ENCODE assay signal across 9 mouse cellular contexts in the genomic region with DNA sequence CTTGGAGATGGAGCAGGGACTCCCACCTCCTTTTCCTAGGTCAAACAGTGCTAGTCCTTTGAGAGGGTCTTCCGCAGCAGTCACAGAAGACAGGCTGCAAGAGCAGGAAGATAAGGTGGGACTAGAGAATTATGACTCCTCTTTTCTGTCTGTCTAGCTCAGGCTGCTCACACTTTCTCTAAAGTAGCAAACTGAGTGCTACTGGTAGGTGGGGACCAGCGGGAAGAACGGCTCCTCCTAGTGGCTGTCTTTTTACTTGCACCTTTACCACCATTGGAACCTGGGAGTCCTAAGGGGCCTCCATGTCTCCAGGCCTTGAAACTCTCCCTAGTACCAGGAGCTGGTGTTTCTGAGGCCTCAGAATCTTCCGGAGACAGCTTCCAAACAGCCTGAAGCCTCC. TPM values are rescaled to one million over a fixed set of nuclear protein-coding genes. Genes with fewer than 3 reads are reported as not detected.
A peak's percentile ranks its signal among the peaks of the same experiment; 100 is the strongest.
DNase-seq lines count a peak whose midpoint lies in the region; ATAC-seq lines count a peak whose summit lies in the region.
"Had no signal": no experiment of that assay in that cellular context is flagged by ENCODE, and none has a peak within 500 bp of the region (broad histone marks: within the 10 kb centered on the region; RNA-seq: fewer than 3 reads in every experiment).

No protein-coding gene starts in this region.

- 0 out of 2 replicates have a peak, but pooled peaks cover 3% of the 10 kb centered on the region for H3K4me1 ChIP-seq in midbrain, embryonic 14.5 days (ENCODE audit: control insufficient read depth, insufficient read depth, low read length)
- H3K4me1 ChIP-seq in midbrain, embryonic 13.5 days (replicated peaks), result peaks cover 3% of the 10 kb centered on the region
- peaks cover 27% of the 10 kb centered on the region for H3K4me1 ChIP-seq in intestine, embryonic 16.5 days (ENCODE audit: control insufficient read depth, insufficient read depth, low read length)
- H3K4me1 ChIP-seq in stomach, embryonic 16.5 days (ENCODE audit: control insufficient read depth, insufficient read depth, low read length), result peaks cover 40% of the 10 kb centered on the region

- 29% methylated on average over 4 of the region's 4 CpGs for WGBS in midbrain, embryonic 14.5 days
- 21% methylated on average over 4 of the region's 4 CpGs for WGBS in midbrain, embryonic 13.5 days
- 25% methylated on average over 4 of the region's 4 CpGs for whole genome bisulfite sequencing in intestine, embryonic 16.5 days
- 16% methylated on average over 4 of the region's 4 CpGs for WGBS in stomach, embryonic 16.5 days

- DNase-seq in midbrain, embryonic 14.5 days, result peak; percentile 83
- peak; percentile 63 for DNase-seq in c-Kit-positive CD71-negative TER-119-negative erythroid progenitor cells, embryonic 14.5 days (ENCODE audit: low read depth)
- DNase-seq in fibroblast of lung, adult 2 months (ENCODE audit: low read depth), result peak; percentile 60
- peak; percentile 77 to 86 for DNase-seq in left cerebral cortex, postnatal 14 days (ENCODE audit: low spot score in 2 of 2)

- H3K4me2 ChIP-seq in midbrain, embryonic 14.5 days (ENCODE audit: low read length), result no peak overlapping the region
- H3K4me2 ChIP-seq in midbrain, embryonic 13.5 days (replicated peaks), result no peak overlapping the region
- H3K4me2 ChIP-seq in intestine, embryonic 16.5 days (ENCODE audit: low read depth, low read length), result no peak overlapping the region
- H3K4me2 ChIP-seq in stomach, embryonic 16.5 days (ENCODE audit: low read depth, low read length), result 0 out of 2 replicates have a peak overlapping the region, but pooled peaks have one; percentile 14

- no peaks in the 10 kb centered on the region for H3K9me3 ChIP-seq in midbrain, embryonic 14.5 days (ENCODE audit: control insufficient read depth, low read length)
- no peaks in the 10 kb centered on the region for H3K9me3 ChIP-seq in midbrain, embryonic 13.5 days
- H3K9me3 ChIP-seq in intestine, embryonic 16.5 days (ENCODE audit: control insufficient read depth, low read length), result no peaks in the 10 kb centered on the region
- no peaks in the 10 kb centered on the region for H3K9me3 ChIP-seq in stomach, embryonic 16.5 days (replicated peaks; ENCODE audit: control insufficient read depth, low read length)

- no peaks in the 10 kb centered on the region for H3K36me3 ChIP-seq in midbrain, embryonic 14.5 days (ENCODE audit: control insufficient read depth, insufficient read depth, low read length)
- no peaks in the 10 kb centered on the region for H3K36me3 ChIP-seq in midbrain, embryonic 13.5 days
- H3K36me3 ChIP-seq in intestine, embryonic 16.5 days (ENCODE audit: control insufficient read depth, insufficient read depth, low read length), result no peaks in the 10 kb centered on the region
- H3K36me3 ChIP-seq in stomach, embryonic 16.5 days (ENCODE audit: control insufficient read depth, insufficient read depth, low read length), result no peaks in the 10 kb centered on the region

- no peak overlapping the region for H3K9ac ChIP-seq in midbrain, embryonic 14.5 days (replicated peaks; ENCODE audit: low read length)
- no peak overlapping the region for H3K9ac ChIP-seq in midbrain, embryonic 13.5 days (replicated peaks)
- 0 out of 2 replicates have a peak overlapping the region, but pooled peaks have one; percentile 40 for H3K9ac ChIP-seq in intestine, embryonic 16.5 days (ENCODE audit: low read depth, low read length)
- peak overlapping the region; percentile 54 for H3K9ac ChIP-seq in stomach, embryonic 16.5 days (ENCODE audit: low read length)

- H3K27ac ChIP-seq in midbrain, embryonic 14.5 days (replicated peaks; ENCODE audit: low read depth, low read length), result no peak overlapping the region
- H3K27ac ChIP-seq in midbrain, embryonic 13.5 days, result no peak overlapping the region
- H3K27ac ChIP-seq in intestine, embryonic 16.5 days (ENCODE audit: low read length), result peak overlapping the region; percentile 43; the same call in 1 of the 2 replicates
- H3K27ac ChIP-seq in stomach, embryonic 16.5 days (ENCODE audit: low read length), result peak overlapping the region; percentile 85

- intact Hi-C loops in left cerebral cortex, postnatal 14 days (cut with DNase I), result loop anchor here (1.0 kb wide), 1 partner anchor 101 kb away; no protein-coding TSS in a partner anchor

- no peak for ATAC-seq in midbrain, embryonic 14.5 days (ENCODE audit: low FRiP score, low TSS enrichment)
- ATAC-seq in midbrain, embryonic 13.5 days, result no peak
- ATAC-seq in intestine, embryonic 16.5 days, result peak; percentile 37; the same call in 1 of the 2 replicates
- ATAC-seq in megakaryocyte progenitor cell, adult 5-6 weeks (replicated peaks; ENCODE audit: poor library complexity), result peak; percentile 77
- no peak for ATAC-seq in stomach, embryonic 16.5 days (ENCODE audit: insufficient read depth, low FRiP score)

- H3K27me3 ChIP-seq in midbrain, embryonic 14.5 days (ENCODE audit: control insufficient read depth, insufficient read depth, low read length), result no peaks in the 10 kb centered on the region
- H3K27me3 ChIP-seq in midbrain, embryonic 13.5 days, result no peaks in the 10 kb centered on the region
- H3K27me3 ChIP-seq in intestine, embryonic 16.5 days (replicated peaks; ENCODE audit: control insufficient read depth, insufficient read depth, low read length), result no peaks in the 10 kb centered on the region
- H3K27me3 ChIP-seq in stomach, embryonic 16.5 days (ENCODE audit: control insufficient read depth, insufficient read depth, low read length), result no peaks in the 10 kb centered on the region

- H3K4me3 ChIP-seq in midbrain, embryonic 14.5 days (replicated peaks; ENCODE audit: low read depth, low read length), result no peak overlapping the region
- H3K4me3 ChIP-seq in midbrain, embryonic 13.5 days (replicated peaks), result no peak overlapping the region
- H3K4me3 ChIP-seq in intestine, embryonic 16.5 days (ENCODE audit: low read length), result no peak overlapping the region
- peak overlapping the region; percentile 9; the same call in 1 of the 2 replicates for H3K4me3 ChIP-seq in stomach, embryonic 16.5 days (replicated peaks; ENCODE audit: low read length)
- H3K4me3 ChIP-seq: erythroblast, embryonic 14.5 days had no signal

RNA-seq across cellular contexts. Expression of gene Syt8, which starts 0.9 kb away (rescaled TPM):
- not detected in 2 replicates for polyA plus RNA-seq in midbrain, embryonic 14.5 days (2014; fragmentation: Nextera tagmentation; extraction: Ambion mirVana)
- polyA plus RNA-seq in midbrain, embryonic 13.5 days (2015; fragmentation: Nextera tagmentation; extraction: Ambion mirVana), result not detected in 2 replicates
- polyA plus RNA-seq in intestine, embryonic 16.5 days (2015; fragmentation: Nextera tagmentation; extraction: Ambion mirVana), result 8.8 and 10.4 TPM in 2 replicates
- total RNA-seq in left cerebral cortex, postnatal 14 days (2021), result under 1 TPM in 1 of 2 experiments, not detected in 1; 0.44 TPM
- not detected in 2 replicates for total RNA-seq in megakaryocyte progenitor cell, adult 5-6 weeks (2015)
- total RNA-seq in megakaryocyte progenitor cell, adult 5-6 weeks (2017), result not detected in 2 replicates
- 31.1 and 50.1 TPM in 2 replicates for polyA plus RNA-seq in stomach, embryonic 16.5 days (2015; fragmentation: Nextera tagmentation; extraction: Ambion mirVana)
- polyA plus RNA-seq: erythroblast, embryonic 14.5 days had no signal

RNA-seq across cellular contexts. Expression of gene Tnni2, which starts 6.1 kb away (rescaled TPM):
- polyA plus RNA-seq in midbrain, embryonic 14.5 days (2014; fragmentation: Nextera tagmentation; extraction: Ambion mirVana), result not detected in 2 replicates
- polyA plus RNA-seq in midbrain, embryonic 13.5 days (2015; fragmentation: Nextera tagmentation; extraction: Ambion mirVana), result 0.59 and 0.75 TPM in 2 replicates
- 4.3 and 4.7 TPM in 2 replicates for polyA plus RNA-seq in intestine, embryonic 16.5 days (2015; fragmentation: Nextera tagmentation; extraction: Ambion mirVana)
- under 1 TPM in 1 of 2 experiments, not detected in 1; 0.74 TPM for total RNA-seq in left cerebral cortex, postnatal 14 days (2021)
- total RNA-seq in megakaryocyte progenitor cell, adult 5-6 weeks (2015), result 6.0 and 8.0 TPM in 2 replicates
- 2.4 and 7.7 TPM in 2 replicates for total RNA-seq in megakaryocyte progenitor cell, adult 5-6 weeks (2017)
- 20.2 and 217 TPM in 2 replicates for polyA plus RNA-seq in stomach, embryonic 16.5 days (2015; fragmentation: Nextera tagmentation; extraction: Ambion mirVana)
- polyA plus RNA-seq: erythroblast, embryonic 14.5 days had no signal

RNA-seq across cellular contexts. Expression of gene Lsp1, which starts 25.1 kb away (rescaled TPM):
- 2.7 and 8.0 TPM in 2 replicates for polyA plus RNA-seq in midbrain, embryonic 14.5 days (2014; fragmentation: Nextera tagmentation; extraction: Ambion mirVana)
- polyA plus RNA-seq in midbrain, embryonic 13.5 days (2015; fragmentation: Nextera tagmentation; extraction: Ambion mirVana), result 6.5 and 6.9 TPM in 2 replicates
- polyA plus RNA-seq in intestine, embryonic 16.5 days (2015; fragmentation: Nextera tagmentation; extraction: Ambion mirVana), result 125 and 134 TPM in 2 replicates
- total RNA-seq in left cerebral cortex, postnatal 14 days (2021), result 1 to 10 TPM; 6.4 to 7.7 TPM
- total RNA-seq in megakaryocyte progenitor cell, adult 5-6 weeks (2015), result 45.9 and 75.5 TPM in 2 replicates
- 65.5 and 67.5 TPM in 2 replicates for total RNA-seq in megakaryocyte progenitor cell, adult 5-6 weeks (2017)
- 216 and 235 TPM in 2 replicates for polyA plus RNA-seq in stomach, embryonic 16.5 days (2015; fragmentation: Nextera tagmentation; extraction: Ambion mirVana)

RNA-seq across cellular contexts. Expression of gene Ctsd, which starts 47.7 kb away (rescaled TPM):
- 208 and 229 TPM in 2 replicates for polyA plus RNA-seq in midbrain, embryonic 14.5 days (2014; fragmentation: Nextera tagmentation; extraction: Ambion mirVana)
- polyA plus RNA-seq in midbrain, embryonic 13.5 days (2015; fragmentation: Nextera tagmentation; extraction: Ambion mirVana), result 191 and 206 TPM in 2 replicates
- polyA plus RNA-seq in intestine, embryonic 16.5 days (2015; fragmentation: Nextera tagmentation; extraction: Ambion mirVana), result 395 and 444 TPM in 2 replicates
- 100 to 1,000 TPM; 295 to 303 TPM for total RNA-seq in left cerebral cortex, postnatal 14 days (2021)
- 115 and 133 TPM in 2 replicates for total RNA-seq in megakaryocyte progenitor cell, adult 5-6 weeks (2015)
- total RNA-seq in megakaryocyte progenitor cell, adult 5-6 weeks (2017), result 129 and 170 TPM in 2 replicates
- polyA plus RNA-seq in stomach, embryonic 16.5 days (2015; fragmentation: Nextera tagmentation; extraction: Ambion mirVana), result 451 and 599 TPM in 2 replicates

RNA-seq across cellular contexts. Expression of gene Gm49369, which starts 53.1 kb away (rescaled TPM):
- 1.8 TPM in 1 of 2 replicates, not detected in the other for polyA plus RNA-seq in midbrain, embryonic 14.5 days (2014; fragmentation: Nextera tagmentation; extraction: Ambion mirVana)
- not detected in 2 replicates for polyA plus RNA-seq in midbrain, embryonic 13.5 days (2015; fragmentation: Nextera tagmentation; extraction: Ambion mirVana)
- polyA plus RNA-seq in intestine, embryonic 16.5 days (2015; fragmentation: Nextera tagmentation; extraction: Ambion mirVana), result 0.43 and 2.3 TPM in 2 replicates
- 1 to 10 TPM; 2.1 to 7.1 TPM for total RNA-seq in left cerebral cortex, postnatal 14 days (2021)
- total RNA-seq in megakaryocyte progenitor cell, adult 5-6 weeks (2015), result not detected in 2 replicates
- total RNA-seq in megakaryocyte progenitor cell, adult 5-6 weeks (2017), result 25.2 and 59.0 TPM in 2 replicates
- polyA plus RNA-seq in stomach, embryonic 16.5 days (2015; fragmentation: Nextera tagmentation; extraction: Ambion mirVana), result 0.96 TPM in 1 of 2 replicates, not detected in the other

Comparison
In these comparisons a context has a peak if more than half of its experiments do, and no peak if none do; other contexts are left out.
1. ATAC-seq: peak in intestine, embryonic 16.5 days (single experiment) and megakaryocyte progenitor cell, adult 5-6 weeks (single experiment); none in midbrain, embryonic 14.5 days (single experiment), midbrain, embryonic 13.5 days (single experiment) and stomach, embryonic 16.5 days (single experiment).
2. H3K27ac ChIP-seq: peak in intestine, embryonic 16.5 days (single experiment) and stomach, embryonic 16.5 days (single experiment); none in midbrain, embryonic 14.5 days (single experiment) and midbrain, embryonic 13.5 days (single experiment).
3. H3K9ac ChIP-seq: peak in intestine, embryonic 16.5 days (single experiment) and stomach, embryonic 16.5 days (single experiment); none in midbrain, embryonic 14.5 days (single experiment) and midbrain, embryonic 13.5 days (single experiment).
4. RNA of gene Lsp1, which starts 25.1 kb away (polyA plus RNA-seq): 216 to 235 TPM in stomach, embryonic 16.5 days and 125 to 134 TPM in intestine, embryonic 16.5 days; 2.7 to 8.0 TPM in midbrain, embryonic 14.5 days and 6.5 to 6.9 TPM in midbrain, embryonic 13.5 days; every median in the first group is over 10 times any median in the second.
5. Peak in every context shown above with its lines, with median percentiles within 50 percentile points of each other: DNase-seq.